In genomic region chr19:26845276-26846016, GRCm38 (mm10) we compare ENCODE assay signal across 8 mouse cellular contexts. TPM values are rescaled to one million over a fixed set of nuclear protein-coding genes. Genes with fewer than 3 reads are reported as not detected.
DNase-seq lines count a peak whose midpoint lies in the region; ATAC-seq and TF ChIP-seq lines count a peak whose summit lies in the region.

No protein-coding gene starts in this region.

- H3K4me1 ChIP-seq in G1E (ENCODE audit: insufficient read depth, low read depth, low read length) = peaks cover 8% of the 10 kb centered on the region
- peaks cover 29% of the 10 kb centered on the region for H3K4me1 ChIP-seq in hindbrain, embryonic 10.5 days (replicated peaks)
- H3K4me1 ChIP-seq in lung, postnatal 0 days (ENCODE audit: insufficient read depth, low read depth, low read length) = no peaks in the 10 kb centered on the region

- H3K36me3 ChIP-seq in G1E (replicated peaks) = no peaks in the 10 kb centered on the region
- no peaks in the 10 kb centered on the region for H3K36me3 ChIP-seq in hindbrain, embryonic 10.5 days
- no peaks in the 10 kb centered on the region for H3K36me3 ChIP-seq in lung, postnatal 0 days (ENCODE audit: insufficient read depth, low read length)

- no peak for TF ChIP-seq CTCF in G1E (IDR thresholded peaks at IDR 0.05; ENCODE audit: low read depth, low read length)
- peak; percentile 16; the same call in 1 of the 2 replicates for TF ChIP-seq CTCF in lung, postnatal 0 days (IDR thresholded peaks at IDR 0.05)

- under 1% methylated on average over 16 of the region's 16 CpGs for WGBS in hindbrain, embryonic 10.5 days
- under 1% methylated on average over 16 of the region's 16 CpGs for WGBS in lung, postnatal 0 days

- peak overlapping the region; percentile 54 for H3K4me2 ChIP-seq in lung, postnatal 0 days (replicated peaks; ENCODE audit: low read depth, low read length)

- 0 out of 2 replicates have a peak overlapping the region, but pooled peaks have one; percentile 13 for H3K9ac ChIP-seq in lung, postnatal 0 days (replicated peaks; ENCODE audit: low read depth)

- ATAC-seq in G1E (ENCODE audit: extremely low read depth, insufficient number of reproducible peaks, low FRiP score, poor library complexity, severe bottlenecking) = peak; percentile 66; the same call in 1 of the 2 replicates
- ATAC-seq in frontal cortex, adult (ENCODE audit: low TSS enrichment) = peak; percentile 99
- ATAC-seq in lung, postnatal 0 days = peak; percentile 92

- no peaks in the 10 kb centered on the region for H3K27me3 ChIP-seq in G1E (ENCODE audit: insufficient read depth, low read length)
- peaks cover 10% of the 10 kb centered on the region; the same call in 1 of the 2 replicates for H3K27me3 ChIP-seq in hindbrain, embryonic 10.5 days (ENCODE audit: insufficient read depth, poor library complexity, severe bottlenecking)
- H3K27me3 ChIP-seq in lung, postnatal 0 days (replicated peaks; ENCODE audit: insufficient read depth, low read length) = no peaks in the 10 kb centered on the region

- H3K9me3 ChIP-seq in G1E (replicated peaks) = no peaks in the 10 kb centered on the region; the same call in 1 of the 2 replicates
- peaks cover 8% of the 10 kb centered on the region; the same call in 1 of the 2 replicates for H3K9me3 ChIP-seq in hindbrain, embryonic 10.5 days
- H3K9me3 ChIP-seq in lung, postnatal 0 days (ENCODE audit: low read length) = no peaks in the 10 kb centered on the region

- H3K27ac ChIP-seq in hindbrain, embryonic 10.5 days = peak overlapping the region; percentile 95
- peak overlapping the region; percentile 47 for H3K27ac ChIP-seq in lung, postnatal 0 days (ENCODE audit: low read length)

- DNase-seq in G1E (ENCODE audit: low spot score) = peak; percentile 21
- DNase-seq in cerebellum, adult 18-20 months = peak; percentile 81 to 89
- peak; percentile 98 for DNase-seq in hindbrain, embryonic 10.5 days (ENCODE audit: low spot score)
- peak; percentile 78 for DNase-seq in layer of hippocampus, adult 9-11 months
- peak; percentile 90 for DNase-seq in lung, postnatal 0 days (ENCODE audit: low spot score)
- DNase-seq in ovary, postnatal 14 days (ENCODE audit: low spot score) = peak; percentile 82
- peak; percentile 89 for DNase-seq in thymus, postnatal 14 days

- peak overlapping the region; percentile 60 for H3K4me3 ChIP-seq in G1E (ENCODE audit: low read depth, low read length)
- peak overlapping the region; percentile 54 for H3K4me3 ChIP-seq in hindbrain, embryonic 10.5 days
- peak overlapping the region; percentile 56 for H3K4me3 ChIP-seq in lung, postnatal 0 days (ENCODE audit: low read depth, low read length)

- TF ChIP-seq EP300 in lung, postnatal 0 days (IDR thresholded peaks at IDR 0.05) = no peak

RNA-seq across cellular contexts. Expression of gene Gm815, which starts 40.2 kb away (rescaled TPM):
- total RNA-seq in G1E (2014; fragmentation: Nextera tagmentation) (not detected in 2 replicates), G1E (2017) (not detected in 2 replicates)
- polyA plus RNA-seq in G1E (2012) = not detected in 2 replicates
- not detected in 2 replicates for polyA plus RNA-seq in hindbrain, embryonic 10.5 days (2016; fragmentation: Nextera tagmentation; extraction: Ambion mirVana)
- 0.16 TPM in 1 of 2 replicates, not detected in the other for polyA plus RNA-seq in lung, postnatal 0 days (2015; fragmentation: Nextera tagmentation; extraction: Ambion mirVana)

Comparison
In these comparisons a context has a peak if more than half of its experiments do, and no peak if none do; other contexts are left out.
1. Peak in every context shown above with its lines: DNase-seq, ATAC-seq, H3K4me3 ChIP-seq and H3K27ac ChIP-seq.
2. DNase-seq: peak in every context shown above with its lines; median percentile 98 in hindbrain, embryonic 10.5 days; 90 in lung, postnatal 0 days; 89 in thymus, postnatal 14 days; 85 in cerebellum, adult 18-20 months; 82 in ovary, postnatal 14 days; 78 in layer of hippocampus, adult 9-11 months; 21 in G1E.